Mouse (Mus musculus) cerebellum, adult 11 months (tissue): ENCODE measurements around the gene Adgrg3.
"Not testable (repeated sequence)": the region's sequence is repeated elsewhere in the genome, so short reads cannot be mapped to it uniquely, and the experiment has no call there.

Experiments
- DNase-seq: peaks from one replicate; pipeline ENCODE4 v3.0.0; 2022

The Adgrg3 gene

DNA sequence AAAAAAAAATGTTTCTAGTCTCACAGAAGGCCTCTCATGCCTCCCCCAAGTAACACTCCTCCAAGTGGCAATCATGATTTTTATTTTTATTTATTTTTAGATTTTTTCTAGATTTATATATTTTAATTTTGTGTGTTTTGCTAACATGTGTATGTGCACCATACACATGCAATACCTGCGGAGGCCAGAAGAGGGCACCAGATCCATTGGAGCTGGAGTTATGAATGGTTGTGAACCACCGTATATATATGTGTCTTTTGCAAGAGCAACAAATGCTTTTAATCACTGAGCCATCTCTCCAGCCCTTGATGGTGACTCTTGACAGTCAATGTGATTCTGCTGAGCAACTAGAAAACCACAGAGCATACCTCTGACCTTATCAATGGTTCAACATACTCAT, 7.9 kb downstream of the Adgrg3 start:
- no peak for DNase-seq

DNA sequence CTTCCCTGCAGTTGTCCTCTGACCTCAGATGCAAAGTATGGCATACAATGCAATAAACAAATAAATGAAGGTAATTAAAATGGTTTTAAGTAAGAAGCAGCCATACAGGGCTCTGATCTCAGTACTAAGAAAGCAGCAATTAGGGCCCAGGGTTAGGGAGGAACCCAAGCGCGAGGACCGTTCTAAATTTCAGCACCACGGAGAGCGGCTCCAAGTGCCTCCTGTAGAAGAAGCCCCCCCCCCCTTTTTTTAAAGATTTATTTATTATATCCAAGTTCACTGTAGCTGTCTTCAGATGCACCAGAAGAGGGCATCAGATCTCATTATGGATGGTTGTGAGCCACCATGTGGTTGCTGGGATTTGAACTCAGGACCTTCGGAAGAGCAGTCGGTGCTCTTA, 10.9 kb downstream of the Adgrg3 start:
- not testable (repeated sequence) for DNase-seq

DNA sequence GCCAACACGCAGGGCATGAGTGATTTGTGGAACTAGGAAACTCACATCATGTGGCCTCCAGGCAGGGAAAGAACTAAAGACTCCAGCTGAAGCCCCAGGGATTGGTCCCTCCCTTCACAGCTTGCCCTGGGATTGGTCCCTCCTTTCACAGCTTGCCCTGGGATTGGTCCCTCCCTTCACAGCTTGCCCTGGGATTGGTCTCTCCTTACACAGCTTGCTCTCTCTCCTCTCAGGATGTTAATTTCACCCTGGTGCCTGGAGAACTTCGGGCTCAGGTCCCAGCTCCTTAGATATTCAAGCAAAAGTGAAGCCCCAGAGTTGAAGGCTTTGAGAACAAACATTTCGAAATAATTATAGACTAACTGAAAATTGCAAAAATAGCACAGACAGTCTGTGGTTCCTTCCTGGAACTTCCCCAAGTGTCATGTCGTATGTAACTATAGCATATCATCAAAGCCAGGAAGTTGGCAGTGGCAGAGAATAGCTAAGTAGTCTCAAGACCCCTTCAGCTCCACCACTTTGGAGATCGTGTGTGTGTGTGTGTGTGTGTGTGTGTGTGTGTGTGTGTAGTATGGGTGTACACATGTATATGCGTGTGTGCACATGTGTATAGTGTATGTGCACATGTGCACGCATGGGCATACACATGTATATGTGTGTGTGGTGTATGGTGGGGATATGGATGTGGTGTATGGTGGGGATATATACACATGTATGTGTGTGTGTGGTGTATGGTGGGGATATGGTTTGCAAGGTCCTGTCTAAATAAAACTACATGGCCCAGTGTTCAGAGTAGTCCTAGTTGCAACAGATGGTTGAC, 19.8 kb downstream of the Adgrg3 start:
- DNase-seq: no peak

DNA sequence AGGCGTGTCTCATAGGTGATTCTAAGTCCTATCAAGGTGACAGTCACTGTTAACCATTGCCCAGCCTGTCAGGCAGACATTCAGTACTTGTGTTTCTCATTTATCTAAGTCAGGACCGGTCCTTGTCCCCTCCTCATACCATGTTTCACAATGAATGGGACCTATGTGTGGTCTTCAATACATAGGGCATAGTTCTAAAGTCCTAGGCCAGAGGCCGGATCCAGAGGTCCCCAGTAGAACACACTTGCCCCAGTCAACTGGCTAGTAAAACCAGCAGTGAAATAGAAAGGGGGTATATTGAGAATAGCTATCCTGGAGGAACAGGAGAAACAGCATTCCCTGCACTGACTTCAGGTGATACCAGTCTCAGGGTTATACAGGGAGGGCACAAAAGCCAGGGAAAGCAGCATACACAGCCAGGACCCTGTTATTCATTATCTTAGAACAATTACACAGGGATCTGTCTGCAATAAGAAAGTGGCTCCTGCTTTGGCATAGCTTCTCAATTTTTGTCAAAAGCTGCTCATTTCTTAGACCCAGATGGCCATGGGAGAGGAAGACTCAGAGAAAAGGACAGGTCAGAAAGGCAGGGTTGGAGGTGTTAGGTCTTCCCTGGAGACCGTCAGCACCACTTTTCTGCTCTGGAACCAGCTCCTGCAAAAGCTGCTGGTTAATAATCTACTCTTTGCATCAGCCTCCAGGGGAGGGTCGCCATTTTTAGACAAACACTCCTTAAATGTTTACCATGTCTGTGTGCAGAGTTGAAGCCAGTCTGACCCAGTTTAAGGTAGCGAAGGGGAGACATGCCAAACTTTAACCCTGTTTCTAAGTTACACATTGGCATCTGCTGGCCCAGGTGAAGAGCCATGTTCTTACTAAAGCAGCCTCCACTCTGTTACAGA, 24.6 kb downstream of the Adgrg3 start:
- DNase-seq: no peak

DNA sequence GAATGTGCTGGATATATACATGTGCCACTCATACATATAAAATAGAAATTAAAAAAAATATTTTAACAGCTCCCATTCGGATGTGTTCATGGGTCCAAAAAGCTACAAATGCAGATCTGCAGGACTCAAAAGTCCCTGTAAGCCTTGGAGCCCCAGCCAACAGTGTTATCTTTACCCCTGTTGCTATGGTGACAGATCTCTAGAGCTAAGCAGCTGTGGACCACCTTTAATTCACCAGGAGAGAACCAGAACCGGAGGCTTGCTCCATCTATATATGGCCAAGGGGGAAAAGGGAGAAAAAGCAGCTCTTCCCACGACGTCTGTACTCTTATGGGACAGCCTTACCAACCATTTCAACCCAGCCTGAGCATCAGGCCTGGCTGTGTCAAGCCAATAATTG, 27.3 kb downstream of the Adgrg3 start:
- DNase-seq: no peak

DNA sequence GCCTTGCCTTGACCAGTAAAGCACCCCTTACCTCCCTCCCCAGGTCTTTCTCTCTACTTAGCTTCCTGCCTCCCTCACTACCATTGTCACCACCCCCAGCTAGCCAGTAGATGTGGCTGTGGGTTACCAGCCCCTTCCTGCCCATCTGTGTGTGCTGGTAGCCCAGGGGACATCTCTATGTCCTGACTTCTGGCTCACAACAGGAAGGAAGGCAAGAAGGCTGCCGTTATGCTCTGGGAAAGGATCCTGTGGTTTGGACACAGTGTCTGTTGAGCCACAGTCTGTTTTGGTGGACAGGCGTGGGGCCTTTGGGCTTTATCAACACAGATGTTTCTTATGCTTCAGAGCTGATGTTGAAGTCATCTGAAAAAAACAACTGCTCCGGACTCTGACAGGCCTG, 29.5 kb downstream of the Adgrg3 start:
- DNase-seq: no peak

DNA sequence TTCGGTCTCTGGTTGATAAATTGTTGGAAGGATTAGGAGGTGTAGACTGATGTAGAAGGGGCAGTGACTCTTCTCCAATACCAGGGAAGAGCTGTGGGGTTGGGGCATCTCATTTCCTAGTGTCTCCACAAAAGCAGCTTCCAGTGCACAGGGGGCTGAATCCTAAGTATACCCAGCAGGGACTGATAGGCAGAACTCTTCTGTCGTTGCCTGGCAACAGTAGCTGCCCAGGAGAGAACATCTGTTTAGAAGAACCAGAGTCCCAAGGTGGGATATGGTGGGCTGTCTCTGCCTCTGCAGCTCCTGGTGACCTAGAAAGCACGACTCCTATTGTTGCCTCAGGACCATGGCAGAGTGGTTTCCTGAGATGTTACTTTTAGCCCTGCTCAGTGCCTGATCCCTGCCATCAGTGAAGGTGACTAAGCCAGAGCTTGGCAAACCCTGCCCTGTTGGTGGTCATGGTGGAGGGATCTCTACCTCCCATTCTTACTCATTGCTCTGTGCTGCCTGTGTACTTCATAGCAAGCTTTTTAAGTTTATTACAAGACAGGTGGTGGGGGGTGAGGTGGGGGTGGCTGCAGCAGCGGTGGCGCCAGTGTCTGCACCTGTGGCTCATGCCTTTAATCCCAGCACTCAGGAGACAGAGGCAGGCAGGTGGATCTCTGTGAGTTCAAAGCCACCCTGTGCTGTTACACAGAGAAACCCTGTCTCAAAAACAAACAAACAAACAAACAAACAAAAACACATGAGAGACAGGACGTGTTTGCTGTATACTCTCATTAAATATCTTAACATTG, 30.6 kb downstream of the Adgrg3 start:
- no peak for DNase-seq

DNA sequence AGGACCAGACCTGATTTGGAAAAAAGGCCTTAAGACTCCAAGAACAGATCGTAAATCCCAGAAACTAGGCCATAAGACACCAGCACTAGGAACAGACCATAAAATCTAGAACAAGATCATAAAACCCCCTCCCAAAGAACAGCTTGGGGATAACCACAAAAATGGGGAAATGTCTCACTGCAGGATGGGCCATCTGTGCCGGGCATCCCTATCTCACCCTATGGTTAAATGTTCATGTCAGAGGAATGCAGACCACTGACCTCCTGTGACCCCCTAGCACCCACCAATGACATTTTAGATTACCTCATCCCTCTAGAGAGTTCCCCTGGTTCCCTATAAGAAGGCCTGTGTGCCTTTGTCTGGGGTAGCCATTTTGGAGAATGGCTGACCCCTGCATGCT, 32.1 kb downstream of the Adgrg3 start:
- DNase-seq: no peak

DNA sequence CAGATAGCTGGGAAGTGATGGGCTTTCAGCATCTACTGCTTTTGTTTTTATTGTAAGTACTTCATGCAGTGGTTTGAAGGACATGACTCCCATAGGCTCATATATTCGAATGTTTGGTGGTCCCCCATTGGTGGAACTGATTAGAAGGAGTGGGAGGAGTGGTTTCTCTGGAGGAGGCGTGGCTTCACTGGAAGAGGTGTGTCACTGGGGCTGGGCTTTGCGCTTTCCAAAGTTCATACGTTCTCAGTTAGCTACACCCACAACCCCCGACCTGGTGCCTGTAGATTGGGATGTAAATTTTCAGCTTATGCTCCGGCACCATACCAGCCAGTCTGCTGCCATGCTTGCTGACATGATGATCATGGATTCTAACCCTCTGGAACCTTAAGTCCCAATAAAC, 36.9 kb downstream of the Adgrg3 start:
- DNase-seq: no peak

DNA sequence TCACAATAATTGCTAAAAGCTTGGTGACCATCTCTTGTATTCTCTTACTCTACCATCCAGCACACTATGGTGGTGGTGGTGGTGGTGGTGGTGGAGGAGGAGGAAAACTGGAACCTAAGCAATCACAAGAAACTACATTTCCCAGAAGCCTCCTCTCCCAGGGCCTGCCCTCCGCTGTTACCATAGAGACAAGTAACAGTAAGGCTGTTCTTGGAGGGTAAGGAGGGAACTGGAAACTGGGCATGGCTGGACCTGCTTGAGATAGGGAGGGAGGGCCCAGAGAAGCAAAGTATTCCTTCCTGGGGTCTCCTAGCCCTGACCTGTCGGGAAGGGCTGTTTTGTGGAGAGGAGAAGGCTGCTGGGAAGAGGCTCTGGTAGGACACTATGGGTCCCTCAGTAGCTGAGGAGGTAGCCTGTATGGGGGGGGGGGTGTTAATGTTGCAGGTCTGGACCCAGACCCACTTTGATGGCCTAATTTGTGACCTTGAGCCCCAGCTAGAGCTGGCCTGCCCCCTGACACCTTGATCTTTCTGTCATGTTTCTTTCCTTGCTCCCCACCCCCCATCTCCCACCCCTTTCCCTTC, 37.5 kb downstream of the Adgrg3 start, which contains the start of gene Drc7:
Gene Drc7 (plus strand): TSS at position 177 of the 584 bp plus-strand sequence.
- DNase-seq: no peak

DNA sequence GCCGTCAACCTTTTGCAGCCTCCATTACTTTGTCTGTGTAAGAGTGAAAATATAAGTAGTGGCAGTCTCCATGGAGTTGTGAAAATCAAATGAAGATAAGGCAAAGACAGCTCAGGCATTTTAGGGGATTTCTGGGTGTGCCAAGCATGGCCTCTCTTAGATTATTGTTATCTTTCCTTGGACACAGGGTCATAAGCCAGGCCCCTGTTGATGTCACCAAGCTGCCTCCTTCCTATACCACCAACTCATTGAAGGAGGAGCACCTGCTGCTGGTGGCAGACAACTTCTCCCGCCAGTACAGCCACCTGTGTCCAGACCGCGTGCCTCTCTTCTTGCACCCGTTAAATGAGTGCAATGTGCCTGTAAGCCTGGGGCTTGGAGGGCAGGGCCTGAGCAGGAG, 38.9 kb downstream of the Adgrg3 start:
- DNase-seq: no peak

DNA sequence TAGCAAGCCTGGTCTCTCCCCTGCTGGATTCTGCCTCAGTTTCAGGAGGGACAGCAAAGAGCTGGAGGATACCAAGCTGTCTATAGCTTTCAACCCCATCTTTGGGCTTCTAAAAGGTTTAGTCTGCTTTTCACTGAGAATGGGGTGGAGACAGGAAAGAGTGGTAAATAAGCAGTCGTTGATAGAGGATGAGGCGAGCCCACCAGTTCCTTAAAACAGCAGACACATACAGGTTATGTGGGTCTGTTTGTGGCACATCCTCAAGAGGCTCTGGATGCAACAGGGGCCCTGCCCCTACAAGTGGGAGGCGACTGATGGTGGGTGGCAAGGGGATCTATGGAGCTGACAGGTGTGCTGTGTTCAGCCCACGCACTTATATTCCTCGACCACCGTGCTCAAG, 41.2 kb downstream of the Adgrg3 start:
- no peak for DNase-seq

DNA sequence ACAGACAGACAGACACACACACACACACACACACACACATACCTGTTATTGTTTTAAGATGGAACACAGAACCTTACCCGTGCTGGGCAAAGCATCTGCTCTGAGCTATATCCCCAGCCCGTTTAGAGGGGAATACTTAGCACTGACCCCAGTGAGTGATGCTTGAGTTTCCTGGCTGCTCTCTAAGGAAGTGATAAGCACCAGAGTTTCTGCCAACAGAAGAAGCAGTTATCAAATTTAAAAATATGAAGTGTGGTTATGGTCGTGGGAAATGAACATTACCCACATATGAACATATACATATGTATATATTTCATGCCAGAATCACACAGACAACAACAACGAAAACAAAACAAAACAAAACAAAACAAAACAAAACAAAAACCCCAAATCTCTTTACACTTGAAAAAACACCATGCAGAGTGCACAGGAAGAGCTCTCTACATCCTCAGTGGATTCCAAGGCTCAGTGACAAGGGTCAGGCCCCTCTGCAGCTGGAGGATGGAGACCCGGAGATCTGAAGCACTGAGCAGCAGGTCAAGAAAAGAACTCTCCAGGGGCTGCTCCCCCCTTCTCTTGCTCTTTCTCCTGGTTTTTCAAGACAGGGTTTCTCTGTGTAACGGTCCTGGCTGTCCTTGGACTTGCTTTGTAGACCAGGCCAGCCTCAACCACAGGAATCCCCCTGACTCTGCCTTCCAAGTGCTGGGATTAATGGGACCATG, 42.5 kb downstream of the Adgrg3 start:
- DNase-seq: no peak

DNA sequence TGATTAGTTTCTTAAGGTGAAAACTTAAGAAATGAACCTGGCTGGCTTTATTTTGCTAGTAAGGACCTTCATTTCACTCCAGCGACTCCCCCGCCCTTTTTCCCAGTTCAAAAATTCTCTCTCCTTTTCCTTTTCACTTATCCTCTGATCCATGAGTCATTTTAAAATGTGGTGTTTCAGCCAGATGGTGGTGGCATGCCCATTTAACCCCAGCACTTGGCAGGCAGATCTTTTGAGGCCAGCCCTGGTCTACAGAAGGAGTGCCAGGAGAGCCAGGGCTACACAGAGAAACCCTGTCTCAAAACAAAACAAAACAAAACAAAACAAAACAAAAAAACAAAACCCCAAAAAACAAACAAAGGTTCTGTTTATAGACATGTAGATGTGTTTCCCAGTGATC, 47.0 kb downstream of the Adgrg3 start:
- DNase-seq: no peak

DNA sequence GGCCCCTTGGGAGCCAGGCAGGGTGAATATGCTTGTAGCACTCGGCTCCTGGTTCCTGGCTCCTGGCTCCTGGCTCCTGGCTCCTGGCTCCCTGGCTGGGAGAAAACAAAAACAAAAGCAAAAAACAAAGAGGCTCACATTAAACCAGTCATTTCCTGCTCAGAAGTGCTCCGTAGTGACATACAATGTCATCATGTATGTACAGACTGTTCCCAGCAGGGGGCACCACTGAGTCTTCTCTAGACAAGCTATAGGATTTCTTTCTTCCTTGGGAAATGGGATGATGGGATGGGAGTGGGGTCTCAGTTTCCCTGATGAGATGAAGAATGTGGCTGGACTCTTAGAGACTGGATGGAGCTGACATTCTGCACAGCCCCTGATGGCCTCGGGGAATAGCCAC, 50.1 kb downstream of the Adgrg3 start:
- DNase-seq: no peak

DNA sequence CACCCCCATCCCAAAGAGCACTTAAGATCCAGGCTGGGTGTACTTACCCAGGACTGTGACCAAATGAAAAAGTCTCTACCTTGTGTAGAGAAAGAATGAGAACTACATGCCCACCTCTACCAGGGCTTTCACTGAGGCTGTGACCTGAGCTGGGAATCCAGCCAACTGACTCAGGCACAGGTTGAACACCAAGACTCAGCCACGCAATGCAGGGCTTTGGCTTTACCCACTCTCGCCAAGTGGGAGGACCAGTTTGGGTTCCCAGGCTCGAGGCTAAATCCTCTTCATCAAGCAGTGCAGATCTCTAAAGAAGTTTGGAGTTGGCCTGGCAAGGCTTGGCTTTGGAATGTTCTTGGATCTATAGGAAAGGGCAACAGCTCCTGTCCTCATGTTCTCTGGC, 58.0 kb downstream of the Adgrg3 start:
- DNase-seq: no peak

DNA sequence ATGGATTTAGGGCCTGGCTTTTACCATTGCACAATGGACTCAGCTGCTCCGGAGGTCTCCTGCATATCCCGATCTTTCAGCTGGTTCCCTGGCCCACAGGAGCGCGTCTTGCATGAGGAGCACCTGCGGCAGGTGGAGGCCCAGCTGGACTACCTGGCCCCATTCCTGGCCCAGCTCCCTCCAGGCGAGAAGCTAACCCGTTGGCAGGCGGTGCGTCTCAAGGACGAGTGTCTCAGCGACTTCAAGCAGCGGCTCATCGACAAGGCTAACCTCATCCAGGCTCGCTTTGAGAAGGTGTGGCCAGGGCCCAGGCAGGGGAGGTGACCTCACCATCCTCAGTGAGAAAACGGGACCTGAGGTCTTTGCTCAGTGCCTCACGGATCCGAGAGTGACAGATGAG, 58.7 kb downstream of the Adgrg3 start:
- DNase-seq: peak; percentile 71

DNA sequence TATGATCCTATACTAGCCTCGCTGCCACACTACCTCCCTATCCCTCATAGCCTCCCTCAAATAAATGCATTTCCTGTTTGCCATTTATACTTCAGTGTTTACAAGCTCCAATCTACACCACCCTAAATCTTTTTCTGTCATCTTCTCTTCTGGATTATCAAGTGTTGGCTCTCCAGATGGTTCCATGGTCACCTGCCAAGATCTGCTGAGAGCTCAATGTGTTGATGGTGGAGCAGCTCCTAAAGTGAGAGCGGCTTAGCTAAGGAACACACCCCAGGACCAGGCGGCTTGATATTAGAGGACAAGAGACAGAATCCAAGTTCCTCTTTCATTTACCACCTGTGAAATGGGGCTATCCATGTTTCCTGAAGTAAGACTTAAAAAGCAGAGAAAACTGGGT, 60.6 kb downstream of the Adgrg3 start:
- DNase-seq: peak; percentile 52

DNA sequence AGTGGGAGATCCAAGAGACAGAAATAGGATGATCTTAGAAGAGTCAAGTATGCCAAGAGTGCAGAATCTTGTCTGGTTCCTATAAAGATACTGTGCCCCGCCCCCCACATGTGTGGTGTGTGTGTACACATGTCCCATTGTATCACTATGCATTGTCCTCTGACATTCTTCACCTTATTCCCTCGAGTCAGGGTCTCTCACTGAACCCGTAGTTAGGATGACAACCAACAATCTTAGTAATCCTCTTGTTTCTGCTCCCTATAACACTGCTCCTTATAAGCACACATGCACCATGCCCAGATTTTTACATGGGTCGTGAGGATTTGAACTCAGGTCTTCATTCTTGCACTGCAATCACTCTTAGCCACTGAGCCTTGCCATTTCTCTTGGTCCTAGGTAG, 61.8 kb downstream of the Adgrg3 start:
- no peak for DNase-seq

DNA sequence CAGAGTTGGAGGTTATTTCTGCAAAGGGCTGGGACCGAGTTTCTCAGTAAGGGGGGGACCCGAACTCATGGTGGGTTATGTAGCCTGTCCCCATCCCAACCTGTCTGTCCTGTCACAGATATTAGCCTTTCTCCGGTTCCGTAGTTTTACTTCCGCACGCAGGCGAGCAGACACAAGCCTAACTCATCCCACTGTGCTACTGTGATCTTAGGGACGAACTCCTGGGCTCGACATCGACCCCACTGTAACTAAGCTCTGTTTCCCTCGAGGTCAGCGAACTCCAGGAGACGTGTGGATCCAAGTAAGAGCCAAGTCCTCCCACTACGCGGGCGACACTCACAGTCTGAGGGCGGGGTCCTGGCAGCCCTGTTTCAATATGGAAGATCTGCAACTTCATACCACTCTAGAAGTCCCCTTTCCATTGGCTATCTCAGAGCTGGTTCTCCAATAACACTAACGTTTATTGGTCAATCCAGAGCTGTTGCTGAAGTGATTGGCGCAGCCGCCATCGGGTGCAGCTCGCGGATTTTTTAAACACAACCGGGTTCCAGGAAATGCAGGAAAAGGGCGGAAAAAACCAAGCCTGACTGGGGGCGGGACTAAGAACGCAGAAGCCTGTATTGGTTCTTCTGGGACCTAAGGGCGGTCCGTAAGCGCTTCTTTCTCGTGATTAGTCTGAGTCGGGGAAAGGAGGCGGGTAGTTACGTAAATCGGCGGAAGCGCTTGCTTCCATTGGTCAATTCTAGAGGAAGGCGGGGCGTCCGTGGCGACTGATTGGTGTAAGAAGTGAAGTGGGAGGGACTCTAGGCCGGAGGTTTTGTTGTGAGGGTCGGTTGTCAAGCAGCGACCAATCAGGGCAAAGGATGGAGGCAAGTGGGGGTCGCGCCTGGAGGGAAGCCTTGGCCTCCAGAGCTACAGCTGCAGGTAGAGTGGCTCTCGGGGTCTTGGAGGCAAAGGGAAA, 63.2 kb downstream of the Adgrg3 start, which contains the start of gene Katnb1:
Gene Katnb1 (plus strand): TSS at position 806 of the 961 bp plus-strand sequence.
- DNase-seq: peak; percentile 99

DNA sequence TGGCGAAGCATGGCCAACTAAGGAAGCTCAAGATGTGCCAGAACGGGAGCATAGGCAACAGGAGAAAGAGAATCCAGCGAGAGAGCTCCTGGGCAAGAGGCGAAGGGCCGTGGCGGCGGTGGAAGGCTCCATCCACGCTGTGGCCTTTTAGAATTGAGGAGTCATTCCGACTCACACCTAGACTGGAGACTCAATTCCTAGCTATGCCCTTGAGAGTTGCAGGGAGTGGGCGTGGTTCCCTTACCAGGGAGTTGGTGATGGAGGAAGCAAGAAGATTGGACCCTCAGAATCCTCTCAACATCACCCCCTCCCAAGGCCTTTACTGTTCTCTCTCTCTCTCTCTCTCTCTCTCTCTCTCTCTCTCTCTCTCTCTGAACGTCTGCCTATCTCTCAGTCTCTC, 64.2 kb downstream of the Adgrg3 start:
- DNase-seq: peak; percentile 41
